Mouse (Mus musculus) kidney, adult 8-10 months (tissue): ENCODE results near the gene Zfp653.

Source experiments
- DNase-seq, 2 experiments: peaks; one replicate each; pipeline ENCODE4 v3.0.0; 2022

Gene Zfp653

DNA sequence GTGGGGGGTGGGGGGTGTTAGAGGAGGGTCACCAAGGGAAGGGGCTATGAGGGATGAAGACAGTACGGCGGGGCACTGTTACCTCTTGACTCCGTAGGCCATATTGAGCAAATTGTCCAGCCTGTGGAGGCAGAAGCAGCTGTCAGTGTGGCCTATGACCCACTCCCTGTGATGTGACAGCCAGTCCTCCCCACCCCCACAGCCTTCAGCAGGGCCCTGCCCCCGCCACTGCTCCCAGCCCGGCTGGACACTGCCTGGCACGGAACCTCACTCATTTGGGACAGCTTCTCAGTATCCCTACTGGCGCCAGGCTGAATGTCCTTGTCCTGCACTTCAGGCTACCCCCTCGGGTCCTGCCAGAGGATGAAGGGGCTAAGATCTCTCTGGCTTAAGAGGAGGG is 46.6 kb downstream of the Zfp653 start:
- DNase-seq, result no peak

DNA sequence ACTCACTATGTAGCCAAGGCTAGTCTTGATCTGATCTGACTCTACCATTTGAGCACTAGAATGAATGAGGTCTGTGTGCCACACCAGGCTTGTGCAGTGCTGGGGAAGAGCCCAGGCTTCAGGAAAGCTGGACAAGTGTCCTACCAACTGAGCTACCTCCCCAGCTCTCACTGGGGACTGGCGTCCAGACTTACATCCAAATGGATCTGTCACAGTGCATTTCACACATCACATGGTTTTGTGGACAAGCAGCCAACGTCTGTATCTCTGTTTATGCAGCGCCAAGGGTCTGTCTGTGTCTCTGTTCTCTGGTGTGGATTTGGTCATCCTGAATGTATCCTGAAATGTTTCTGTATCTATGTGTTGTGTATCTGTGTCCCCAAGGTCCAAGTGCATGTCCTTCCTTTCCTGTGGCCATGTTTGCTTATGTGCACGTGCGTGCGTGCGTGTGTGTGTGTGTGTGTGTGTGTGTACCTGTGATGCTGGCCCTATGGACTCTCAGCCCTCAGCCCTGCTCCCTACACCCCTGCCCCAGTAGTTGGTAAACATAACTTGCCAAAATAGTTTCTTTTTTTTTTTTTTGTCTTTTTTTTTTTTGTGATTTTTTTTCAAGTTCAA is 53.9 kb downstream of the Zfp653 start:
- DNase-seq, result no peak

GRCm38 (mm10) chr9:22016245-22016644 is 54.9 kb downstream of the Zfp653 start:
- DNase-seq, result no peak

GRCm38 (mm10) chr9:22012731-22013130 is 58.4 kb downstream of the Zfp653 start:
- DNase-seq, result no peak

DNA sequence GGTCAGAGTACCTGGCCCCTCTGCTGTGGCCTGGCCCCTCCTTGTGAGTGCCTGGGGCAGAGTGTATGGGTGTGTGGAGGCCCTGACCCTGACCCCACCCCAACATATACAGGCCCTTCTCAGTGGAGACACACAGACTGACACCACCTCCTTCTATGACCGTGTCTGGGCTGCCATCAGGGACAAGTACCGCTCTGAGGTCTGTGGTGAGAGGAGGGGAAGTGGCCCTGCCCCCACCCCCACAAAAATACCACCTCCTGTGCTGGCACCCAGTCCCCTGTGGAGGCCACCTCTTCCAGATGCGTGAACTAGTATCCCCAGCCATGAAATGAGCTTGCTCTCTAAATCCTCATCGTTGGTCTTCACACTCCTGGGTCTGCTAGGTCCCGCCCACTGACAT is 60.1 kb downstream of the Zfp653 start:
- no peak for DNase-seq
